Mouse (Mus musculus) T-helper 1 cell (primary cell): ENCODE measurements at regions not wholly inside any gene's neighbourhood (a gene's known extent, or its start where the extent isn't known, plus 50 kb on each side); places are given as distances from the start of the nearest gene placed in this dataset.

Experiments
- in situ Hi-C: fragments of 300-600 bp; cut with MboI, MseI; formaldehyde crosslinking; loops from one replicate; pipeline ENCODE4 v1.15.1; 2025; ENCODE audit warnings: high pct_unique_total_duplicates

GRCm38 (mm10) chr3:16941146-16941545 lies 934.9 kb upstream of the Gm5150 start:
- in situ Hi-C loops = no loop called here

- in situ Hi-C loops = no loop called here
These were observed 933.3 kb upstream of the Gm5150 start for GRCm38 (mm10) chr3:16939533-16939932.

- in situ Hi-C loops = no loop called here
These were observed 932.9 kb upstream of the Gm5150 start for GRCm38 (mm10) chr3:16939127-16939526.

- in situ Hi-C loops = no loop called here
These were observed 932.3 kb upstream of the Gm5150 start for GRCm38 (mm10) chr3:16938491-16939001.

- in situ Hi-C loops = no loop called here
These were observed 924.1 kb upstream of the Gm5150 start for GRCm38 (mm10) chr3:16930299-16930698.

- in situ Hi-C loops = no loop called here
These were observed 923.6 kb upstream of the Gm5150 start for GRCm38 (mm10) chr3:16929846-16930245.

- in situ Hi-C loops = no loop called here
These were observed 917.8 kb upstream of the Gm5150 start for GRCm38 (mm10) chr3:16924018-16924417.

- in situ Hi-C loops = no loop called here
These were observed 917.1 kb upstream of the Gm5150 start for GRCm38 (mm10) chr3:16923234-16923914.

- in situ Hi-C loops = no loop called here
These were observed 915.1 kb upstream of the Gm5150 start for GRCm38 (mm10) chr3:16921330-16921729.

GRCm38 (mm10) chr3:16918374-16918773 lies 912.1 kb upstream of the Gm5150 start:
- in situ Hi-C loops = no loop called here

- in situ Hi-C loops = no loop called here
These were observed 909.8 kb upstream of the Gm5150 start for GRCm38 (mm10) chr3:16916072-16916403.

- in situ Hi-C loops = no loop called here
These were observed 909.3 kb upstream of the Gm5150 start for GRCm38 (mm10) chr3:16915389-16916071.

- in situ Hi-C loops = no loop called here
These were observed 881.9 kb upstream of the Gm5150 start for GRCm38 (mm10) chr3:16888132-16888531.

GRCm38 (mm10) chr3:16872337-16873117 lies 866.3 kb upstream of the Gm5150 start:
- in situ Hi-C loops = no loop called here

- in situ Hi-C loops = no loop called here
These were observed 853.8 kb upstream of the Gm5150 start for GRCm38 (mm10) chr3:16860034-16860433.

- in situ Hi-C loops = no loop called here
These were observed 852.7 kb upstream of the Gm5150 start for GRCm38 (mm10) chr3:16858931-16859330.

GRCm38 (mm10) chr3:16855251-16855650 lies 849.0 kb upstream of the Gm5150 start:
- in situ Hi-C loops = no loop called here

- in situ Hi-C loops = no loop called here
These were observed 847.8 kb upstream of the Gm5150 start for GRCm38 (mm10) chr3:16853992-16854391.

GRCm38 (mm10) chr3:16846785-16847520 lies 840.7 kb upstream of the Gm5150 start:
- in situ Hi-C loops = no loop called here

GRCm38 (mm10) chr3:16820536-16820935 lies 814.3 kb upstream of the Gm5150 start:
- in situ Hi-C loops = no loop called here

GRCm38 (mm10) chr3:16819218-16820122 lies 813.2 kb upstream of the Gm5150 start:
- in situ Hi-C loops = no loop called here
